Mouse (Mus musculus): Measurements from ENCODE around the gene Gm49510. TPM values are rescaled to one million over a fixed set of nuclear protein-coding genes. Genes with fewer than 3 reads are reported as not detected.

Gm49510 gene
- total and polyA plus RNA-seq, 3 experiments: 0.12 to 0.25 TPM; not detected in 1

DNA sequence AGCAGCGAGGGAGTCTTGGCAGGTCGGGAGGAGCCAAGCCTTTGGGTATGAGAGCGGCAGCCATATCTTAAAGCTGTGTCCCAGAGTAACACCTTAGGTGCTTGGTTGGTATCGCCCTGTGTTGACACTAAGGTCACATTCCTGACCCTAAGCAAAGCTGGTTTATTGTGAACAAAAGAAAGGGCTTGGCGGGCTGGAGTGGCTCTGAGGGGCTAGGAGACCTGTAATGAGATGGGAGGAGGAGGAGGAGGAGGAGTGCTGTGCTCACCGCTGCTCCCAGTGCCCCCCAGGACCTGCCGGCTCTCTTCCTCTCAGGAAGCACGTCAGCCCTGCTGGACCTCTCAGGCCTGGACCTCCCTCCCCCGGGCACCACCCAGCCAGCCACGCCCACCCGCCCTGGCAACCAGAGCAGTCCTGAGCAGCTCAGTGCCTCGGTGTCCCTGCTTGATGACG lies 10.0 kb upstream of the Gm49510 start:
- Histone ChIP-seq H3K36me3 (replicated peaks in 1 of 2; ENCODE audit: control insufficient read depth in 1 of 2, insufficient read depth in 1 of 2, low read length in 1 of 2) (peaks cover 60 to 89% of the 10 kb centered on the region in 2 experiments), H3K4me3 (replicated peaks in 1 of 3; ENCODE audit: low read depth in 2 of 3, low read length in 2 of 3, poor library complexity in 1 of 3) (no peak overlapping the region), H3K9ac (ENCODE audit: insufficient read depth, low read depth) (no peak overlapping the region), H3K9me3 (replicated peaks; ENCODE audit: low read length) (no peaks in the 10 kb centered on the region), H3K27ac (ENCODE audit: insufficient read depth, low read depth) (no peak overlapping the region), H3K4me1 (ENCODE audit: control insufficient read depth in 1 of 2, insufficient read depth in 2 of 2) (peaks cover 28 to 56% of the 10 kb centered on the region in 2 experiments), H3K79me2 (replicated peaks; ENCODE audit: control insufficient read depth, extremely low read depth, insufficient read depth, poor library complexity, severe bottlenecking) (no peaks in the 10 kb centered on the region), H3K4me2 (ENCODE audit: insufficient read depth, low read depth, poor library complexity, severe bottlenecking) (no peak overlapping the region), H3K27me3 (replicated peaks) (no peaks in the 10 kb centered on the region)
- no peak for DNase-seq (ENCODE audit: extremely low read depth)
- in situ Hi-C loops (cut with MboI; ENCODE audit: low pct_ligation_motif_present, low pct_unique_long_range_greater_than_20kb, low sequenced_read_pairs) (no loop called here), dilution Hi-C loops (cut with MboI; ENCODE audit: extremely low pct_ligation_motif_present, extremely low pct_unique_long_range_greater_than_20kb, low sequenced_read_pairs) (no loop called here)
- TF ChIP-seq BHLHE40 (IDR thresholded peaks at IDR 0.05; ENCODE audit: low read depth, low read length) (no peak), MAZ (IDR thresholded peaks at IDR 0.05; ENCODE audit: low read depth, low read length) (no peak), MEF2A (IDR thresholded peaks at IDR 0.05; ENCODE audit: borderline replicate concordance, low read depth, low read length) (no peak), ZNF384 (IDR thresholded peaks at IDR 0.05; ENCODE audit: low read depth, low read length) (no peak), MAFK (IDR thresholded peaks at IDR 0.05; ENCODE audit: insufficient replicate concordance, low read length) (no peak), ZKSCAN1 (IDR thresholded peaks at IDR 0.05; ENCODE audit: borderline replicate concordance, low read depth, low read length) (no peak), KAT2A (IDR thresholded peaks at IDR 0.05; ENCODE audit: insufficient replicate concordance, low read length) (no peak), MAX (IDR thresholded peaks at IDR 0.05; ENCODE audit: low read length) (no peak), TCF12 (IDR thresholded peaks at IDR 0.05; ENCODE audit: low read depth, low read length) (no peak), MYC (IDR thresholded peaks at IDR 0.05; ENCODE audit: low read depth, low read length) (no peak), E2F4 (IDR thresholded peaks at IDR 0.05; ENCODE audit: insufficient replicate concordance, low read depth, low read length) (no peak), ELF1 (IDR thresholded peaks at IDR 0.05; ENCODE audit: low read depth, low read length) (no peak), SMC3 (IDR thresholded peaks at IDR 0.05; ENCODE audit: low read depth, low read length) (no peak)

- H3K9ac ChIP-seq (ENCODE audit: insufficient read depth, low read depth): no peak overlapping the region
- no peak overlapping the region for H3K4me2 ChIP-seq (ENCODE audit: insufficient read depth, low read depth, poor library complexity, severe bottlenecking)
- no peak overlapping the region for H3K4me3 ChIP-seq (replicated peaks in 1 of 3; ENCODE audit: low read depth in 2 of 3, low read length in 2 of 3, poor library complexity in 1 of 3)
- in situ Hi-C loops (cut with MboI; ENCODE audit: low pct_ligation_motif_present, low pct_unique_long_range_greater_than_20kb, low sequenced_read_pairs) (no loop called here), dilution Hi-C loops (cut with MboI; ENCODE audit: extremely low pct_ligation_motif_present, extremely low pct_unique_long_range_greater_than_20kb, low sequenced_read_pairs) (no loop called here)
- H3K79me2 ChIP-seq (replicated peaks; ENCODE audit: control insufficient read depth, extremely low read depth, insufficient read depth, poor library complexity, severe bottlenecking): no peaks in the 10 kb centered on the region
- no peaks in the 10 kb centered on the region for H3K9me3 ChIP-seq (replicated peaks; ENCODE audit: low read length)
- H3K36me3 ChIP-seq (replicated peaks in 1 of 2; ENCODE audit: control insufficient read depth in 1 of 2, insufficient read depth in 1 of 2, low read length in 1 of 2): peaks cover 44 to 65% of the 10 kb centered on the region in 2 experiments
- DNase-seq (ENCODE audit: extremely low read depth): no peak
- no peaks in the 10 kb centered on the region for H3K27me3 ChIP-seq (replicated peaks)
- H3K27ac ChIP-seq (ENCODE audit: insufficient read depth, low read depth): no peak overlapping the region
- no peak for TF ChIP-seq CHD1 (IDR thresholded peaks at IDR 0.05; ENCODE audit: low read depth, low read length)
- TF ChIP-seq SMC3 (IDR thresholded peaks at IDR 0.05; ENCODE audit: low read depth, low read length): no peak
- no peak for TF ChIP-seq ETS1 (conservative IDR thresholded peaks at IDR 0.05; ENCODE audit: low read depth, low read length)
- no peak for TF ChIP-seq HCFC1 (IDR thresholded peaks at IDR 0.05; ENCODE audit: low read depth, low read length)
- no peak for TF ChIP-seq TBP (conservative IDR thresholded peaks at IDR 0.05; ENCODE audit: low read depth, low read length)
- peaks cover 46 to 87% of the 10 kb centered on the region in 2 experiments for H3K4me1 ChIP-seq (ENCODE audit: control insufficient read depth in 1 of 2, insufficient read depth in 2 of 2)
These were observed 7.0 kb upstream of the Gm49510 start for GRCm38 (mm10) chr15:78892440-78892839.
